Mouse (Mus musculus): ENCODE measurements around the gene Amacr.
A peak's percentile ranks its signal among the peaks of the same experiment; 100 is the strongest.
"Not testable (repeated sequence)": the region's sequence is repeated elsewhere in the genome, so short reads cannot be mapped to it uniquely, and the experiment has no call there.

Gene Amacr

GRCm38 (mm10) chr15:10981377-10982063 is at the start of gene Amacr:
Gene Amacr (plus strand): TSS chr15:10981756.
- DNase-seq: peak; percentile 93

GRCm38 (mm10) chr15:10933930-10934329 is 47.6 kb upstream of the Amacr start:
- DNase-seq: no peak

GRCm38 (mm10) chr15:10940148-10941108 is 41.1 kb upstream of the Amacr start:
- no peak for DNase-seq

GRCm38 (mm10) chr15:10941901-10942300 is 39.7 kb upstream of the Amacr start:
- no peak for DNase-seq

- no peak for DNase-seq
Observed at GRCm38 (mm10) chr15:10947852-10948251, 33.7 kb upstream of the Amacr start.

- peak; percentile 46 for DNase-seq
Observed at GRCm38 (mm10) chr15:10951951-10952759, 29.4 kb upstream of the Amacr start, which contains the start of gene C1qtnf3. Gene C1qtnf3 (plus strand): TSS chr15:10952332.

- peak; percentile 26 for DNase-seq
Observed at GRCm38 (mm10) chr15:10952760-10953305, 28.7 kb upstream of the Amacr start.

GRCm38 (mm10) chr15:10953465-10953864 is 28.1 kb upstream of the Amacr start:
- DNase-seq: no peak

GRCm38 (mm10) chr15:10954381-10955016 is 27.1 kb upstream of the Amacr start:
- DNase-seq: peak; percentile 33

- peak; percentile 37 for DNase-seq
Observed at GRCm38 (mm10) chr15:10955156-10955555, 26.4 kb upstream of the Amacr start.

GRCm38 (mm10) chr15:10956706-10957105 is 24.9 kb upstream of the Amacr start:
- no peak for DNase-seq

- DNase-seq: no peak
Observed at GRCm38 (mm10) chr15:10959277-10960026, 22.1 kb upstream of the Amacr start.

GRCm38 (mm10) chr15:10960267-10960666 is 21.3 kb upstream of the Amacr start:
- DNase-seq: no peak

GRCm38 (mm10) chr15:10962601-10963000 is 19.0 kb upstream of the Amacr start:
- DNase-seq: no peak

- DNase-seq: no peak
Observed at GRCm38 (mm10) chr15:10969439-10969838, 12.1 kb upstream of the Amacr start.

GRCm38 (mm10) chr15:10970777-10971176 is 10.8 kb upstream of the Amacr start:
- no peak for DNase-seq

- DNase-seq: no peak
Observed at GRCm38 (mm10) chr15:10977151-10977550, 4.4 kb upstream of the Amacr start.

- DNase-seq: no peak
Observed at GRCm38 (mm10) chr15:10980712-10981111, 844 bp upstream of the Amacr start.

GRCm38 (mm10) chr15:10982064-10982435 is 494 bp downstream of the Amacr start:
- no peak for DNase-seq

- peak; percentile 47 for DNase-seq
Observed at GRCm38 (mm10) chr15:10985756-10986155, 4.2 kb downstream of the Amacr start.

- not testable (repeated sequence) for DNase-seq
Observed at GRCm38 (mm10) chr15:10986477-10986876, 4.9 kb downstream of the Amacr start.

Data from kidney, adult 18-20 months (tissue).